ENCODE assay signal across 29 mouse cellular contexts in the genomic region with DNA sequence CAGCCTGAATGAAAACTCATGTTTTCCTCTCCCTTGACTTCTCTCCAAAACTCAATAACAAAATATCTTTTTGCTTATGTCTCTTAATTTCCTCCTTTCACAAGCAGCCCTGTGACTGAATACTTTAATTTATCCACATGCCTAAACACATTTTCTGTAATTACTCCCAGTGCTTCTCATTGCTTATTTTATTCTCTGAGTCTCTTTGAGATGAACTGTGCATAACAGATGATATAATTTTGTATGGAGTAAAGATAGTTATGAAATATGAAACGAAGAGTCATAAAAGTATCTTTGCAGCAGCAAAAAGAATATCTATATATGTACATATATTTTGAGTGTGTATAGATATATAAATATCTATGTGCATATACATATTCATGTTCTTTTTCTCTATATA.
"Had no signal": no experiment of that assay in that cellular context is flagged by ENCODE, and none has a peak within 500 bp of the region (broad histone marks: within the 10 kb centered on the region; RNA-seq: fewer than 3 reads in every experiment).

No protein-coding gene starts in this region.

- H3K27me3 ChIP-seq: embryonic facial prominence, embryonic 12.5 days; embryonic facial prominence, embryonic 13.5 days; embryonic facial prominence, embryonic 15.5 days; forebrain, embryonic 12.5 days; forebrain, embryonic 13.5 days; forebrain, embryonic 15.5 days had no signal

- H3K27ac ChIP-seq: embryonic facial prominence, embryonic 10.5 days; embryonic facial prominence, embryonic 12.5 days; embryonic facial prominence, embryonic 13.5 days; embryonic facial prominence, embryonic 15.5 days; forebrain, embryonic 10.5 days; forebrain, embryonic 12.5 days; forebrain, embryonic 13.5 days; forebrain, embryonic 15.5 days; gastrocnemius, adult 2 months; heart, adult 2 months; heart, embryonic 10.5 days had no signal

- H3K9ac ChIP-seq: embryonic facial prominence, embryonic 12.5 days; embryonic facial prominence, embryonic 13.5 days; embryonic facial prominence, embryonic 15.5 days; forebrain, embryonic 12.5 days; forebrain, embryonic 13.5 days; forebrain, embryonic 15.5 days had no signal

- H3K9me3 ChIP-seq: embryonic facial prominence, embryonic 10.5 days; embryonic facial prominence, embryonic 12.5 days; embryonic facial prominence, embryonic 13.5 days; embryonic facial prominence, embryonic 15.5 days; forebrain, embryonic 10.5 days; forebrain, embryonic 12.5 days; forebrain, embryonic 13.5 days; forebrain, embryonic 15.5 days; heart, embryonic 10.5 days had no signal

- DNase-seq: cerebellum, adult 2 months; cerebellum, adult 8-10 months; cerebellum, adult 9-10 months; cerebellum, adult 9-11 months; cerebellum, postnatal 10 days; cerebellum, postnatal 14 days; cerebellum, postnatal 25 days; cerebellum, postnatal 36 days; embryo, embryonic 11 days; gastrocnemius, adult 2 months; gastrocnemius, postnatal 10 days; gastrocnemius, postnatal 14 days; gastrocnemius, postnatal 25 days; gastrocnemius, postnatal 36 days; heart, adult 11 months; heart, adult 18-20 months; heart, adult 2 months had no signal

- H3K4me1 ChIP-seq: embryonic facial prominence, embryonic 10.5 days; embryonic facial prominence, embryonic 12.5 days; embryonic facial prominence, embryonic 13.5 days; embryonic facial prominence, embryonic 15.5 days; forebrain, embryonic 10.5 days; forebrain, embryonic 12.5 days; forebrain, embryonic 13.5 days; forebrain, embryonic 15.5 days; heart, embryonic 10.5 days had no signal

- ATAC-seq: forebrain, embryonic 13.5 days; forebrain, embryonic 14.5 days; forebrain, embryonic 15.5 days had no signal

- H3K36me3 ChIP-seq: embryonic facial prominence, embryonic 10.5 days; embryonic facial prominence, embryonic 12.5 days; embryonic facial prominence, embryonic 13.5 days; embryonic facial prominence, embryonic 15.5 days; forebrain, embryonic 10.5 days; forebrain, embryonic 12.5 days; forebrain, embryonic 15.5 days; heart, embryonic 10.5 days had no signal

- H3K4me2 ChIP-seq: embryonic facial prominence, embryonic 12.5 days; embryonic facial prominence, embryonic 13.5 days; embryonic facial prominence, embryonic 15.5 days; forebrain, embryonic 12.5 days; forebrain, embryonic 13.5 days; forebrain, embryonic 15.5 days; heart, embryonic 11.5 days had no signal

- H3K4me3 ChIP-seq: embryonic facial prominence, embryonic 10.5 days; embryonic facial prominence, embryonic 12.5 days; embryonic facial prominence, embryonic 13.5 days; embryonic facial prominence, embryonic 15.5 days; erythroblast, embryonic 14.5 days; forebrain, embryonic 10.5 days; forebrain, embryonic 12.5 days; forebrain, embryonic 13.5 days; forebrain, embryonic 15.5 days; gastrocnemius, adult 2 months; heart, adult 2 months; heart, embryonic 10.5 days had no signal
